Mouse (Mus musculus) ES-CJ7 (cell line): Measurements from ENCODE around the gene Med25.
A peak's percentile ranks its signal among the peaks of the same experiment; 100 is the strongest.
"Not testable (repeated sequence)": the region's sequence is repeated elsewhere in the genome, so short reads cannot be mapped to it uniquely, and the experiment has no call there.

ENCODE experiments used
- DNase-seq: peaks from one replicate; pipeline ENCODE4 v3.0.0; 2011; ENCODE audit warnings: low read depth, low spot score

Med25 gene

DNA sequence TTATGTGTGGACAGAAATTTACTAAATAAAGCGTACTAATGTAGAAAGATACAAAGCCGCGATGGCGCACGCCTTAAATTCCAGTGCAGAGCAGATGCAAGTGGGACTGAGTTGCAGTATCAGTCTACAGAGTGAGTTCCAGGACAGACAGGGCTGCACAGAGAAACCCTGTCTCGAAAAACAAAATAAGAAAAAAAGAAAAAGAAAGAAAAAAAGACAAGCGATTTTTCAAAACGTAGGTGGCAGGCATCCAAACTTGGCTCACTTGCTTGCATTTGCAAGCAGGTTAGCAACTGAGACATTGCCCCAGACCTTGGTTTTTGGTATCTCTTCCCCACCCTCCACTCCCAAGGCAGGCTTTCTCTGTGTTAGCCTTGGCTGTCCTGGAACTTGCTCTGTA is 685 bp upstream of the Med25 start:
- no peak for DNase-seq

DNA sequence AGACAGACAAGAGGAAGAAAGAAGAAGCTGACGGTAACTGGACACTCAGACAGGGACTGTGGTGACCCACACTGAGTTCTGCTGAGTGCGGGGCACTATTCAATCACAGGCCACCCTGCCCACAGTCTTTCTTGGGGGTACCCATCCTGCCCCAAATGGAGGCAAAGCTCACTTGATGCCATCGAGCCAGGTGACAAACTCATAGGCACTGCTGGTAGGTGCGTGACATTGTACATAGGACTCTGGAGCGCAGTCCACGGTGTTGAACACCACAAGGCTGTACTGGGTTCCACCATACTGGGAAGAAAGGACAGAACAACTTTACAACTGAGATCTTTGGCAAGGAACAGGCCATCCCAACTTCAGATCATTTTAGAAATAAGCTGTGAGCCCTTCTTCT is 901 bp downstream of the Med25 start:
- DNase-seq, result no peak

DNA sequence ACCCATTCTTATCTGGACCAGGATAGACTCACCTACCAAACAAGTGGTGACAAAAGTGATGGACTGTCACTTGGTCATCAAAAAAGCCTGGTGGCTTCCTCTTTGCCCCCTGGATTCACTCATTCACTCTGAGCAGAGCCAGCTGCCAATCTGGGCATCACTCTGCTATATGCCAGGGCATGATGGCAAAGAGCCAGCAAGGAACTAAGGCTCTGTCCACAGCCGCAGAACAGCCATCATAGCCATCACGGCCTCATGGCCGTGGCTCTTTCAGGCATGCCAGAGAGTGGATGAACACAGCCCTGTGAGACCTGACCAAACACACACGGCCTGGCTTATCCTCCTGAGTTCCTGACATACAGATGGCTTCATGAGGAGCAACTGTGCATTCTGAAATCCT is 1.8 kb downstream of the Med25 start:
- no peak for DNase-seq

DNA sequence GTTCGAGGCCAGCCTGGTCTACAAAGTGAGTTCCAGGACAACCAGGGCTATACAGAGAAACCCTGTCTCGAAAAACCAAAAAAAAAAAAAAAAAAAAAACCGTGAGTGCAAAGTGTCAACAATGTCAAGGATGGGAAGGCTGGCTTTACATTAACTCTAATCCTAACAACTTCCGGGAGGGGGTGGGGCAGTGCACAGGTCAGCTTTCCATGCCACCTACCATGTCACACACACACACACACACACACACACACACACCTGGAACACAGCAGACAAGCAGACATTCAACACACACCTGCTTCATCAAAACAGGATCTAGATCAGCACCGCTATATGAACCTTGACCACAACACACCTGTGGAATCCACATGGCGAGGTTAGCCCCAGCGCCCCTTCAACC is 2.3 kb downstream of the Med25 start:
- no peak for DNase-seq

DNA sequence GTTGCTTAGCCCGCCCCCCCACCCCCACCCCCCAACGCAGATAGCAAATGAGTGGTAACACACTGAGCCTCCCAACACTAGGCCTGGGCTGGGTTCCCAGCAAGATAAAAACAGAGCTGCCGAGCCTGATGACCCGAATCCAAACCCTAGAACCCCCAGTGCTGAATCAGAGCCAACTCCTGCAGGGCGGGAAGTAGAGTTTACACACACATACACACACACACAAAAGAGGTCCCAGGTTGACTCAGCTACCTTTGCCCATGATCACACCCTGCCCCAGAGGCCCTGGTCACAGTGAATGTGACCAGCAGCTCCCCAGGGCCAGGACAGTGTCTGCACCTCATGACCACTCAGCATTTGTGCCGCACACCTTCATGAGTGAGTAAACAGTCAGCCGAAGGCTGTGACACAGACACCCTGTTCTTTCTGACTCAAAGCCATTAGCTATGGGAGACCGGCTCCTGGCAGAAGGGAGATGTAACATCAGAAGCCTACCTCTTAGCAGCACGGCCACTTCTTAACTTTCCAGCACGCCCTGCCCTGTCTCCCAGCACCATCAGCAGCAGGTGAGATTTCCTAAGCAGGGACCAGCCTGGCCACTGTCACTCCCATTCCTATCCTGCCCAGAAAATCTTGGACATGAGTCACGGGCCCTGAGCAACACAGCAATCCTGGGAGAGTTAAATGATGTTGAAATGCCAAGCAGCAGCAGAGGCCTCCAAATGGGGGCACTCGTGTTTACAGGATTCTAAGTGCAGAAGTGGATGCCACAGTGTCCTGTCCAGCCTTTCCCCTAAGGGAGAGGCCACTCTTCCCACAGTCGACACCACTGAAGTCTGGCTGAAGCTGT is 4.0 kb downstream of the Med25 start:
- no peak for DNase-seq

DNA sequence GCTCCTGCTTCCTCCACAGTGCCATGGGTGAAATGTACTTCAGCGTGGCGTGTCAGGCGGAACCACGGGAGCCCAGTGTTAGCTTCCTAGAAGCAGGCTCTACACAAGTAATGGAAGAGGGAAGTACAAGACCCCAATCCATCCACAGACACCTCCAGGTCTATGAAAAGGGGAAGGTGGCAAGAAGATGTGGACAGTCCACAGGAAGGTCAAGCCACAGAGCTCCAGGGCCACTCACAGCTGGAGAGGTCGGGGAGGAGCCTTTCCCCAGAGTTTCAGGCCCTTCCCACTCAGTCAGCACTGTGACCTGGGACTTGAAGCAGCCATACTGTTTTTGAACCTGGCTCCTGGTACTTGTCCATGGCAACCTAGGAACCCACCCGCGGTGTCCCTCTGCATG is 5.5 kb downstream of the Med25 start:
- DNase-seq, result no peak

DNA sequence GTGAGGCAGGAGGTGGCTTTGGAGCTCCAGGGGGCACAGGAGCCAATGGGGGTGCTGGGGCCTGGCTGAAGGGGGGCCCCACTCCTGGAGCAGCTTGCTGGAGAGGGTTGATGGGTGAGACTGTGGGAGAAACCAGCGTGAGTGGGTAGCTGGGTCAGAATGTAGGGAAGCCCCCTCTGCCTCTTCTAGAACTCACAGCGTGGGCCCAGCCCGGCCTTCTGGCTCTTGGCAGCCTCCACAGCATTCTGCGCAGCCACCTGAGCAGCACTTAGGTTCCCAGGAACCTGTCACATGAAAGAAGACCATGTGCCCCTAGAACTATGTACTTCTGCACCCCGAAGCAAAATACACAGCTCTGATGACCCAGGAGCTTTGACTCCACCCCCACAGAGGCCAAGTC is 7.9 kb downstream of the Med25 start:
- no peak for DNase-seq

DNA sequence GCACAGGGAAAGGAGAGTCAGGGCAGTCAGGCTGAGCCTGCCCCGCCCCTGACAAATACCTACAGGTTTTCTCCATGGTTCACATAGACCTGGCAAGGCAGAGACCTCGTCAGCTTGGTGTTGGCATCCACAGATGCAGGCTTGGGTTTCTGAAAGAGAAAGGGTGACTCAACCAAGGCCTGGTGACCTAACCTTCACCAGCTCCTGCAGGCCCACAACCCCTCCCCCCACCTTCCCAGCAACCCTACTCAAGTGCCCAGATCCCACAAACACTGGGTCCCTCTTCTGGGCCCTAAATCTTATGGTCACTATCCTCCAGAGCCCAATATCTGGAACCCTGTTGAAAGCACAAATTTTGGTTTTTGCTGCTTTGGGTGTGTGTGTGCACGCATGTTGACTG is 9.5 kb downstream of the Med25 start:
- DNase-seq, result no peak

DNA sequence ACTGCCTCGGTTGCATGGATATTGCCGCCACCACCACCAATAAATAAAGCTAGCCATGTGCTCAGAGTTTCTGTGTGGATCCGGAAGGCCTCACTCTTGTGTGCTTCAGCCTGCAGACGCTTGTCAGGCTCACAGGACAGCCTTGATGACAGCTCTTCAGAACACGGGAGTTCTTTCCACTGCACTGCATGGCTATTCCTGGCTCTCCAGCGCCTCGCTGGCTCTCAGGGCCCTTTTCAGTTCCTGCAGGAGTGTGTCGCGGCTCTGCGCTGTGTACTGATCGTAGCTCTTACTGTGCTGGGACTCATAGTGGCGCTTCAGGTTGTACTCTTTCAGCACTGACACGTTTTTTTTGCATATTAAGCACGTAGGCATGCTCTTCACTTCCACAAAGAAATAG is 14.7 kb downstream of the Med25 start:
- no peak for DNase-seq

DNA sequence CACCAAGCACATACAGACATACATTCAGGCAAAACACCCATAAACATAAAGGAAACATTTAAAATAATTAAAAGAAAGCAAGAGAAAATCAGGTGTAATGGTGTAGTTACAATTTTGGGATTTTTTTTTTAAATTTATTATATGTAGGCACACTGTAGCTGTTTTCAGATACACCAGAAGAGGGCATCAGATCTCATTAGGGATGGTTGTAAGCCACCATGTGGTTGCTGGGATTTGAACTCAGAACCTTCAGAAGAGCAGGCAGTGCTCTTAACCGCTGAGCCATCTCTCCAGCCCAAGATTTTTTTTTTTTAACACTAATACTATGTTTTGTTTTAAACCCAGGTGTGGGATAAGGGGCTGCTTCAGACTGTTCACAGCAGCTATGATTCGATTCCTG is 20.7 kb downstream of the Med25 start:
- DNase-seq, result not testable (repeated sequence)

DNA sequence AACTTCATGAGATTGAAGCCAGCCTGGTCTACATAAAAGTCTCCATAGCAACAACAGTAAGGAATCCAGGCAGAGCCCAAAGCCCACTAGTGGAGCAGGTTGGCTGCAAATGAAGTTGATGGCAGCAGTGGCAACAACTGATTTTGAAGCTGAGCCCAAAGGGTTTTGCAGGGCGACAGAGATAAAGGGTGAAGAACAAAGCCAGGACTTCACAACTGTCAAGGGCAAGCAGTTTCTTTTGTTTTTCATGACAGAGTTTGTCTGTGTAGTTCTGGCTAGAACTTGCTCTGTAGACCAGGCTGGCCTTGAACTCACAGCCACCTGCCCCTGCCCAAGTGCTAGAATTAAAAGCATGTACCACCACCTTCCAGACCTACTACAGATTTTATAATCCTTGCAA is 21.3 kb downstream of the Med25 start:
- peak; percentile 71 for DNase-seq

DNA sequence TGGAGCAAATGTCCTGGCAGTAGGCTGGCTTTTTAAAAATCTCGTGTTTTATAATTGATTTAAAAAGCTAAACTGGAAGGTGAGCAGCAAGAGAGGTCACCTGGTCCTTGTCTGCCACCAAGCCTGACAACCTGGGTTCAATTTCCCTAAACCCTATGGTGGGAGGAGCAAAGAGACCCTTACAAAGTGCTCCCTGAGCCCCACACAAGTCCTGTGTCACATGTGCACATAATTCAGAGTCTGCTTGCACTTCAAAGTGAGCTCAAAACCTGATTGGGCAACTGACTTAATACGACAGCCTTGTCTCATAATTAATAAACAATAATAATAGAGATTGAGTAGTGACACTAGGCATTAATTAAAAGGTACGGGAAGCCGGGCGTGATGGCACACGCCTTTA is 21.9 kb downstream of the Med25 start:
- no peak for DNase-seq

DNA sequence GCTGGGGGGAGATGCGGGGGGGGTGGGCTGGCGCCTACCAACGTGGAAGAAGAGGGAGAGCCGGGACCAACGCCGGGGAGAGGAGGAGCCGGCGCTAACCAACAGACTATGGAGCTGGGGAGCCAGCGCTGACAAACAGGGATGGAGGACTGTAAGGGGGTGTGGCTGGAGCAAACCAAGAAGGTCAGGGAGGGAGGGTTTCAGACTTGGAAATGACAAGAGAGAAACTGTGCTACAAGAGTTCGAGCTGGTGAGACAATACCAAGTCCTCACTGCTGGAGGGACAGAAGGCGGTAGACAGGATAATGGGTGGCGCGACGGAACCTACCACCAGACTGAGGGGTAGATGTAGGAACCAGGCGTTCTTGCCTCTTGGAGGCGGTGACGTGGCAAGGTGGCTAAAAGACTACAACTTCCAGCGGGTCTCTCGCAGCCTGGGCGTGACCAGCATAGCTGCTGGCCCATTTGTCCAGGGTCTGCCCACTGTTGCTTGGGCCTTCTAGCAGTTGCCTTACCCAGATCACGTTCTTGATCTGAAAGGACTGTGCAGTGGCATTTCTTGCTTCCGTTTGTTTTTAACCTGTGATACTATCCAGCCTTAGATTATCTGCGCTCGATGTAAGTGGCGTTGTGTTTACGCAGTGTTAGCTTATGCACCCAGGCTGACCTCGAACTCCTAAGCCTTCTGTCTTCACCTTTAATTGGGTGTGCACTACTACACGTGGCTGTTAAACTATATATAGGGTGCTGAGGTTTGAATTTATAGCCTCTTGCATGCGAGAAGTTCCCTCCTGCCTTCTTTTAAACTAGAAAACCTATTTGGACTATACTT is 22.6 kb downstream of the Med25 start, which contains the start of gene Ptov1:
Ptov1 (minus strand) TSS at position 92 of the 832 bp plus-strand sequence.
- peak; percentile 99 for DNase-seq

DNA sequence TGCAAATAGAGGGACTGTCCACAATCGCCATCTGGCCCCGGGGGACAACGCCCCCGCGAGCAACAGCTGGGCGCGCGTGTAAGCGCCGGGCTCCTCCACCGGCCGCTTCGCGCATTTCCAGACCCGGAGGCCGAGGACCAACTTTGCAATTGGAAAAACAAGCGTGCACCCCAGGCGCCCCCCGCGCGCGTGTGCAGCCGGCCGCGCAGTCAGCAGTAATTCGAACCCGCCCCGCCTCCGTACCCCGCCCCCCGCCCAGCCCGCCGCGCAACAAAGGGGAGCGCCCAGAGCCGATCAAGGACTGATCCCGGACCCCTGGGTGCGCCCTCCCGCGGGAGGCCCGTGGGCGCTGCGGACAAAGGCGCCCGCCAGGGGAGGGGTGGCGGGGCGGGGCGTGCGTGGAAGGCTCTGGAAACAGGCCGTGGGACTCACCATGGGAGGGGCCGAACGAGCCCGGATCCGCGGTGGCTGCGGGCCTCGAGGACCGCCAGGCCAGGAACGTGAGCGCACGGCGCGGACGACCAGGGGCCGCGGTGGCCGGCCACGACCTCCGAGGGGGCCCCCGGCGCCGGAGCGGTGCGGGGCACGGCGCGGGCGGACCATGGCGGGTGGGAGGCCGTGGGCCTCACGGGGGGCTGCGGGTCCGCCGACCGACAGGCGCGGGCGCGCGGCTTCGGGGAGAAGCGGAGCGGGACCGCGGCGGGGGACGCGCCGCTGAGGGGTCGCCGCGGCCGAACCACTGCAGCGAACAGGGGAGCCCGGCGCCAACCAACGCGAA is 23.4 kb downstream of the Med25 start:
- DNase-seq, result peak; percentile 41

DNA sequence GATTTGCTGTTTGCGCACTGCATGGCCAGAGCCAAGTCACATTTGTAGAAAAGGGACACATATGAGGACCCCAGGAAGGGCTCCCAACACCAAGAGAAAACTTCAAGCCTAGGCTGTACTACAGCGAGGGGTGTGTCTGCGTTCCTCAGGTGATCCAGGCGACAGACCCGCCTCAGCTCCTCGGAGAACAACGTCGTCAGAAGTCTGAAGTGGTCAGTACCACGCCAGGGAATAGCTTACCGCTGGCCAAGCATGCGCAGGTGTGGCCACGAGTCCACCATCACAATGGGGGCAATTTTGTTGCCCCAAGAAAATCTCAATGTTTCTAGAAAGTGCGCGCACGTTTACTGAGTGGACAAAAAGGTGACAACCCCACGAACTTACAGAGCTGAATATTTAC is 24.0 kb downstream of the Med25 start:
- DNase-seq, result no peak

DNA sequence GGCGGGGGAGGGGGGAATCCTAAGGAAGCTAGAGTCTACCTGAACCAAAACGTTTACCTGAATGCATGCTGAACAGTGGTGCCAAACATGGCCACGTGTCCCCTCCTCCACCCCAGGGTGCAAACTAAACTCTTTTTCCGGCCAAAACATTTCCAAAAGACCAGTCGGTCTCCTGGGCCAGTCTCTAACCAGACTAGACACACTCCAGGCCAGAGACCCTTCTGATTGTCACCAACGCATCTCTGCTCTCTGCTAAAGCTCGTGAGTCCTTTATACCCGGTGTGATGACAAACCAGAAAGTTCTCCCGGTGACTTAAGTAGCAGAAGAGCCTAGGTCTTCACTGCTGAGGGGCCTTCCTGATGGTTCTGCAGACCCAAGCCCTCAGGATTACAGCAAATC is 24.7 kb downstream of the Med25 start:
- DNase-seq, result no peak

DNA sequence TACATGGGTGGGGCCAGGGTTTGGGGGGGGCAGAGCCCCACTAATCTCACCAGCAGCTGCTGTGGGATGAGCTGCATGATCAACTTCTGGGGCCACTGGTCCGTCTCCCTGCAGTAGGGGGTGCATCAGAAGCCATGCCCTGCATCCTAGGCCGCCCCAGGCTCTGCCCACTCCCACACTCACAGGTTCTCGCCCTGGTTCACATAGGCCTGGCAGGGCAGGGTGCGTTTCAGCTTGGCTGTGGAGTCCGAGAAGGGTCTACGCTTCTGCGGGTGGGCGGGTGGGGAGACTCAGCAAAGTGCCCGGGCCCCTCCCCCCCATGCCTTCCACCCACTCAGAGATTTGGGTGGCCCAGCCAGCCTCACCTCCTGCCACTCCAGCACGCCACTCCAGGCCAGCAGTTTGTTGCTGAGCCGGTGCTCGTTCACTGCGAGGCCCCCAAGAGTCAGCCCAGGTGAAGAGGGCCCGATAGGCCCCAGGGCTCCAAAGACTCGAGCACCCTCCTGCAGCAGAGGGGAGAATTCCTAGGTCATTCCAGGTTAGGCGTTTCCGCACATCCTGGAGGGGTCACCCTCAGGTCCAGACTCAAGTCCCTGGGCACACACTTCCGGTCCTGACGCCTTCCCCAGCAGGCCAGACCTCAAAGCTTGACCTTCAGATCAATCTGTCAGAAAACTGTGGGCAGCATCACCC is 25.4 kb downstream of the Med25 start:
- DNase-seq, result no peak

DNA sequence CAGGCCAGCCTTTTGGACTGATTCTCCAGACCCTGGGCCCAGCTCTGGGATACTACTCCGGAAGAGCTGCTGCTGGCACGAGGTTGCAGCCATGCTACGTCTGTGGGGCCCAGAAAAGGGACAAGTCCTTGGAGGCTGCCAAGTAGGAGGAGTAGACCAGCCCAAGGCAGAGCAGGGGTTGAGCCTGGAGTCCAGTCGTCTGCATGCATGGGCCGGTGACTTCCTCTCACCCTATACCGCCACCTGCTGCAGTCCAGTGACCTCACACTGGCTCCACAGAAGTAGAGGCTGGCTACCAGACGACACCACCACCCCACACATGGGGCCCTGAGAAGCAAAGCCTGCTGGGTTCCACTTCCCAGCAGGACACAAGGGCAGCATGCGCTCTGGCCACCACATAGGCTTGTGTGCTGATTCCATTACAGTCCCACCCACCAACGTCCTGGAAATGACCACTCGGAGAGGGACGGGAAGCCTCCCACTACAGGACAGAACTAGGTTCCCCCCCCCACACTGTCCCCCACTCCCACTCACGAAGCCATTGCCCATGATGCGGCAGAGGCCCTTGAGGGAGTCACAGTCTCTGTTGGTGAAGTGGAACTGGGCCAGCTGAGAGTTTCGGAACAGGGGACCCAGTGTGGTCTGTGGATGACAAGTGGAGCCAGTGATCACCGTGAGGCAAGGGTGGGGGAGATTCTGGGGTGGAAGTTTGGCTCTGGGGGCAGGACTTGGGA is 26.1 kb downstream of the Med25 start:
- no peak for DNase-seq

DNA sequence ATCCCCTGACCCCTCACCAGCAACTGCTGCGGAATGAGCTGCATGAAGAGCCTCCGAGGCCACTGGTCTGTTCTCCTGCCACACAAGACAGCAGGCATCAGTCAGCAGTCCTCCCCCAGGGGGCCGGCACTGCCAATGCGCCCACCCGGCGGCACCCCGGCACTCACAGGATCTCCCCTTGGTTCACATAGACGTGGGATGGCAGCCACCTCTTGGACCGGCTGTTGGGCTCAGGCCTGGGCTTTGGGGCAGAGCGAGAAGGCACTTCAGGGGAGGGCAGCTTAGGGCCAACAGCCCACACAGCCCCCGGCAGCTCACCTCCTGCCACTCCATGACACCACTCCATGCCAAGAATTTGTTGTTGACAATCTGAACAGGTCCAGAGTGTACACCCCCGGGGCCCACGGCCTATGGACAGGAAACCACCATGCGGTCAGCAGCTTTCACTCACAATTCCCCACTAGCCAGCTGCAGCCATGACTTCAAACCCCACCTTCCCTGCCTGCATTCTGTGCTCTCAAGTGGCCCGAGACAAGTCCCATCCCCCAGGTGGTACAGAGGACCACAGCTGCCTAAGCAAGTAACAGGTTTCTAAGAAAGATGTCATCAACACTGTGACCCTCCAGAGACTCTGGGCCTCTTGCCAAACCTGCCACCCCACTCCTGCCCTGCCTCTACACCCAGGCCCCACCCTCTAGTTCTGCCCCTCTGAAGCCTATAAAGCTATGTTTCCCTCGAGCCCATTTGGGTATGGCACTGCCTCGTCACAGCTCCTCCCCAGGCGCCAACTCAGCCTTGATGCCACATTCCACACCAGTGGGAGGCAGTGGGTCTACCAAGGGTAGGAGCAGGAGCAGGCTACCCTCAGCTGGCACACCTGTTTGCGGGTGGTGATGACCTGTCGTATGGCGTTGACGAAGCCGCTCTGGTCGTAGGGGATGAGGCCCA is 27.6 kb downstream of the Med25 start:
- no peak for DNase-seq
